Mouse (Mus musculus) E14TG2a.4 (cell line): Measurements from ENCODE around the gene Actn1.

Source experiments
- CTCF ChIP-seq: conservative IDR thresholded peaks from 2 replicates; pipeline ENCODE4 v1.5.1; 2014; ENCODE audit warnings: low read length
- NANOG ChIP-seq: IDR thresholded peaks from 2 replicates; pipeline ENCODE4 v1.6.1; 2014; ENCODE audit warnings: borderline replicate concordance, low read length, mixed read lengths

DNA sequence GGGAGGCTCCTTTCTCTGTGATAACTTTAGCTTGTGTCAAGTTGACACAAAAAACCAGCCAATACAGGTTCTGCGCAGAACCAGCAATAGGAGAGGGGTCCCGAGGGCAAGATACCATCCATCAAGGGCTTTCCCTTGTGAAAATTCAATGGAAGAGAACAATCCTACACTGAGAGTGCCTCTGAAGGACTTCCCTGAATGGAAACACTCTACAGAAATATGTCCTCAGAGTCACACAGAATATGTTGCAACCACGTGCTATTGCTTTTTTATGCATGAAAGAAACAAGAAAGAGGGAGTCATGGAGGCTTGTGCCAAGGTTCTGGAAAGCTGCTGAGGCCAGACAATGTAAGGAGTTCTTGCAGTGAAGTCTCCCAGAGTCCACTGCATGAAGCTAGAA, 44.3 kb upstream of the Actn1 start:
- TF ChIP-seq CTCF (no peak), NANOG (no peak)
